Mouse (Mus musculus) forelimb bud, embryonic 11.5 days (tissue): ENCODE measurements around the gene Ttc39d.
"Not testable (repeated sequence)": the region's sequence is repeated elsewhere in the genome, so short reads cannot be mapped to it uniquely, and the experiment has no call there.

Experiments
- DNase-seq: peaks from one replicate; pipeline ENCODE4 v3.0.0-alpha.2; 2012; ENCODE audit warnings: low read depth, low spot score

Gene Ttc39d

DNA sequence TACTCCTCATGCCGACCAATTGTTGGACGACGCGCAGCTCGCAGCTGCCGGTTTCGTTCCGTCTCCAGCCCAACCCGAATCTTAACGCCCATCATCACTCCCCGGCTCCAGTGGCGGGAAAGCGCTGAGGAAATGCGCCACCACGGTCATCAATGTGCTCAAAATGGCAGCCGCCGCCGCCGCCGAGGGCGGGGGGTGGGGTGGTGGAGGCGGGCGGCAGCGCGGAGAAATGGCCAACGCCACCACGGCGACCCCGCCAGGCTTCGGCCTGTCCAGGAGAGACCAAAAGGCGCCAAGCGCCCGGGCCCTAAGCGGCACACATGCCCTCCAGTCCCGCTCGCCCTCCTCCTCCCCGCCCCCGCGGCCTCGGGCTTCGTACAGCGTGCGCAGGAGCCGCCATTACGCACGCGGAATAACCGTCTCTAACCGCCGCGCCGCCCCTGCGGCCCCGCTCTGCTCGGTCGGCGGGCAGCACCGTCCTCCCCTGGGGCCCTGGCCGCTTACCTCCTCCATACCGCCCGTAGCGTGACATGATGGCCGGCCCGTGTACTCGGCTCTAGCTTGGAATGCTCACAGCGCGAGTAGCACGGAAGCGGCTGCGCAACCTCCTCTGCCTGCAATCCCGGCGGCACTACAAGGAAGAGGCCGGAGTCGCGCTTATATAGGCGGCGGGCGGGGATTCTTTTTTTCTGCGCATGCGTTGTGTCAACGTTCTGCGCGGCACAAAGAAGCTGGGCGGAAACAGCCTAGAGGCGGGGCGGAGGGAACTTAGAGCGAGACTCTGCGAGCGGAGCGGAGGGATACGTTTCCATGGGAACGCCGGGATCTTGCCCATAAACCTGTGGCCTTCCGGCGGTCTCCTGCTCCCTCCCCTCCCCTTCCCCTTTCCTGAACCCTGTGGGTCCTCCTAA, at the start of gene Ttc39d, which contains the start of gene Srsf7:
TSS of gene Ttc39d (plus strand) at position 790 of the 911 bp plus-strand sequence.
TSS of gene Srsf7 (minus strand) at position 637 of the 911 bp plus-strand sequence.
- peak; percentile 100 for DNase-seq

- no peak for DNase-seq
Measured at GRCm38 (mm10) chr17:80157489-80157888, 49.8 kb upstream of the Ttc39d start.

GRCm38 (mm10) chr17:80160454-80160853, 46.8 kb upstream of the Ttc39d start:
- DNase-seq = no peak

DNA sequence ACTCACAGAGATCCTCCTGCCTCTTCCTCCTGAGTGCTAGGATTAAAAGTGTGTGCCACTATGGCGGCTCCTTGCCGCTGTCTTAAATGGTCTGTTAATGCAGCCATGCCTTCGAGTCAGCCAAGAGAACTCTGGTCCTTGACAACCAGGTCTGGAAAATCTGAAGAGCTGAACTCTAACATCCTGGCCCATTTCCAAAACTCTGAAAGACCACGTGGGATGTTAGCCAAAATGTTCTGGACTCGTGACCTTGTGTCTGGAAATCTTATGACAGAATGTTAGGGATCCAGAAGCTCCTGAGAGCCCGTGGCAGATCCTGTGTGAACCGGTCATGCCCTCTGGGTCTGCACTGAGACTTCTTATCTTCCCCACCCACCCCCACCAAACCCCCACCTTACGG, 43.3 kb upstream of the Ttc39d start:
- DNase-seq = no peak

- DNase-seq = no peak
Measured at GRCm38 (mm10) chr17:80165741-80166140, 41.5 kb upstream of the Ttc39d start.

DNA sequence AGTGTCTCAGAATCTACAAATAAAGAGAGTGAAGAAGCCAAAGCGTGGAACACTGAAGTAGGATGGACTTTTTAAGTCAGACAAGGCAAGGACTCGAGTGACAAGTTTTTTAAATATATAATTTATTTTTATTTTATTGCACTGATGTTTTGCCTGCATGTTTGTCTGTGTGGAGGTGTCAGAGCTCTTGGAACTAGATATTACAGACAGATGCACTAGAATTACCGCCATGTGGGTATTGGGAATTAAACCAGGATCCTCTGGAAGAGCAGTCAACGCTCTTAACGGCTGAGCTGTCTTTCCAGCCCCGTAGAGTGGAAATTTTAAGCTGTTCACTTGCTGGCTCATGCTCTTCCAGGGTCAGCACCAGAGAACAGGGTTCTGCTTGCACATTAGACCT, 40.9 kb upstream of the Ttc39d start:
- no peak for DNase-seq

- DNase-seq = no peak
Measured at GRCm38 (mm10) chr17:80167436-80167835, 39.8 kb upstream of the Ttc39d start.

GRCm38 (mm10) chr17:80167851-80168251, 39.4 kb upstream of the Ttc39d start:
- no peak for DNase-seq

GRCm38 (mm10) chr17:80168425-80169182, 38.7 kb upstream of the Ttc39d start:
- DNase-seq = peak; percentile 69

GRCm38 (mm10) chr17:80169792-80170191, 37.5 kb upstream of the Ttc39d start:
- DNase-seq = no peak

GRCm38 (mm10) chr17:80170951-80171350, 36.3 kb upstream of the Ttc39d start:
- no peak for DNase-seq

- no peak for DNase-seq
Measured at GRCm38 (mm10) chr17:80171948-80172347, 35.3 kb upstream of the Ttc39d start.

GRCm38 (mm10) chr17:80172761-80173160, 34.5 kb upstream of the Ttc39d start:
- DNase-seq = no peak

- DNase-seq = no peak
Measured at GRCm38 (mm10) chr17:80173708-80174107, 33.6 kb upstream of the Ttc39d start.

- DNase-seq = no peak
Measured at GRCm38 (mm10) chr17:80174146-80174545, 33.1 kb upstream of the Ttc39d start.

- DNase-seq = no peak
Measured at GRCm38 (mm10) chr17:80174699-80175385, 32.4 kb upstream of the Ttc39d start.

DNA sequence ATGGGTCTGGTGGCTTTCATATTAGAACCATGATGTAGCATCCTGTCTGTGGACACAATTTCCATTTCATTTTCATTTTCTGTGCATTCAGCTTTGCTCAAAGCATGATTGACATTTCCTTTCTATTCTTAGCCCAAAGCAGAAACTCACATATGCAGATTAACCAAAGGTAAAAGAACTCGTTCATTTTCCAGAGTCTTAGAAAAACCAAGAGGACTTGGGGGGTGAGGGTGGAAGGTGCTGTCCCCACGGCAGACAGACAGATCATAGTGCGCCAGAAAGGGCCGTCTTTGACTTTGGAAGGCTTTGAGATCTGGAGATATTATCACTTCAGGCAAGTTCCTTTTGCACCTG, 31.9 kb upstream of the Ttc39d start:
- DNase-seq = no peak

DNA sequence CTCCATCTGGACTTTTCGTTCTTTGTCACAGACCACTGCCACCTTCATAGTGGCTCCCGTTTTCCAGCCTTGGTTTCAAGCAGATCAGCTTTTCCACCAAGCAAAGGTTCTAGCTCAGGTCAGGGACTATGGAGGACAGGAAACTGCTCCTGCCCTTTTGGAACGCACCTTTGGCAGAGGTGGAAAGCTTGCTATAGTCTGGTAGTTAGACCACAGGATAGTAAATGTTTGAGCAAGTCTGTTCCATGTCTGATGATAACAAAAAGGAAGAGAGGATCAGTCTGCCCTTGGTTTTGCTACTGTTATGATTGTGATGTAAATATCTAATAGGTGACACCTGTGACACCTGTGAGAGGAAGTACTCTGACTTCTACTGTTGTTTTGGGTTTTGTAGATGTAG, 31.3 kb upstream of the Ttc39d start:
- DNase-seq = no peak

DNA sequence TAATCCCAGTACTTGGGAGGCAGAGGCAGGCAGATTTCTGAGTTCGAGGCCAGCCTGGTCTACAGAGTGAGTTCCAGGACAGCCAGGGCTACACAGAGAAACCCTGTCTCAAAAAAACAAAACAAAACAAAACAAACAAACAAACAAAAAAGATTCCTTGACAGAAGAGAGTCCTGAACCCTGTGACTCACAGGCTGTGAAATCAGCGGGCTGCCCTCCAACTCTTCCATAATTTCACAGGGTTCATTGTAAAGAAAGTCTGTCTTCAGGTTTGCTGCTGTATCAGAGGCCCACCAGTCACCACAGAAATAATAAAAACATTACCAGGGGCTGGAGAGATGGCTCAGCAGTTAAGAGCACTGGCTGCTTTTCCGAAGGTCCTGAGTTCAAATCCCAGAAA, 28.4 kb upstream of the Ttc39d start:
- DNase-seq = not testable (repeated sequence)

DNA sequence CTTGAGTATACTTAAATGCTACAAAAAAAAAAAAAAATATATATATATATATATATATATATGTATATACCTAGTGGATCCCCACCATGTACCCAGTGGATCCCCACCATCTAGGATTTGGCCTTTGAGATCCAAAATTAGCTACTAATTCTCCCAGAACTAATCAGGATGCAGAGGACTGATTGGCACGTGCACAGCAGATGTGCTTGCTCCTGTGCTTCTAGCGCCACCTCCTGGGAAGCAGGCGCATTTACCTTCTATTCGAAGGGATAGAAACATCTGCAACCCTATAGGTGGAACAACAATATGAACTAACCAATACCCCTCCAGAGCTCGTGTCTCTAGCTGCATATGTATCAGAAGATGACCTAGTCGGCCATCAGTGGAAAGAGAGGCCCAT, 27.3 kb upstream of the Ttc39d start:
- DNase-seq = peak; percentile 81

GRCm38 (mm10) chr17:80180468-80180867, 26.8 kb upstream of the Ttc39d start:
- no peak for DNase-seq

- no peak for DNase-seq
Measured at GRCm38 (mm10) chr17:80183615-80184014, 23.6 kb upstream of the Ttc39d start.
